Mouse (Mus musculus): ENCODE data around the gene Ercc1. TPM values are rescaled to one million over a fixed set of nuclear protein-coding genes. Genes with fewer than 3 reads are reported as not detected.
A peak's percentile ranks its signal among the peaks of the same experiment; 100 is the strongest.

The Ercc1 gene
- polyA plus RNA-seq, 1 experiment from 2014 or later, result 102 TPM

DNA sequence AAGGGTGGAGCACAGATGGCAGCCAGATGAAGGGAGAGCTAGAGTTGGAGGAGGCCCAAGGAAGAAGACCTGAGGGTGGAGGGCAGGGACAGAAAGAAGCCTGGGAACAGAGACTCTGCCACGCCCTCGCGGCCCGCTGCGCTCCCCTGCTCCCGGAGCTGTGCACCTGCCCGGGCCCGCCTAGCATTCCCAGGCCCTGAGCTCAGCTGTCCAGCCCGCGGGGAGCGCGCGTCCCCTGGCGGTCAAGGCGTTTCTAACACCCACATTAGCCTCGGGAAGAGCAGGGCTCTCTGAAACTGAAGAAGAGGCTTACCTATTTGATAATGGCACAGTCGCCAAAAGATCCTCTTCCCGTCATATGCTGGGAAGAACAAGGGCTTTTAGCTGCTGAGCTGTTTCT is 19.3 kb downstream of the Ercc1 start:
- Histone ChIP-seq H3K9ac (ENCODE audit: low read depth, low read length) (no peak overlapping the region), H3K27me3 (ENCODE audit: control insufficient read depth, insufficient read depth, low read length) (peaks cover 3% of the 10 kb centered on the region; the same call in 1 of the 2 replicates), H3K9me3 (ENCODE audit: control insufficient read depth, low read length) (no peaks in the 10 kb centered on the region), H3K4me2 (replicated peaks; ENCODE audit: low read depth, low read length) (no peak overlapping the region), H3K4me3 (ENCODE audit: low read length) (no peak overlapping the region), H3K4me1 (ENCODE audit: control insufficient read depth, insufficient read depth, low read length) (0 out of 2 replicates have a peak, but pooled peaks cover 4% of the 10 kb centered on the region), H3K36me3 (ENCODE audit: control insufficient read depth, insufficient read depth, low read length) (no peaks in the 10 kb centered on the region), H3K27ac (ENCODE audit: low read depth, low read length) (no peak overlapping the region)
- peak; percentile 10; the same call in 1 of the 2 replicates for ATAC-seq (ENCODE audit: low FRiP score, low TSS enrichment)
- 4% methylated on average over 18 of the region's 18 CpGs for WGBS

- no peak for ATAC-seq (ENCODE audit: low FRiP score, low TSS enrichment)
- no peak overlapping the region for H3K4me3 ChIP-seq (ENCODE audit: low read length)
- H3K9ac ChIP-seq (ENCODE audit: low read depth, low read length), result no peak overlapping the region
- no peak overlapping the region for H3K4me2 ChIP-seq (replicated peaks; ENCODE audit: low read depth, low read length)
- peaks cover 8% of the 10 kb centered on the region for H3K27me3 ChIP-seq (ENCODE audit: control insufficient read depth, insufficient read depth, low read length)
- no peaks in the 10 kb centered on the region for H3K9me3 ChIP-seq (ENCODE audit: control insufficient read depth, low read length)
- WGBS, result 79% methylated on average over 4 of the region's 4 CpGs
- peaks cover 7% of the 10 kb centered on the region for H3K4me1 ChIP-seq (ENCODE audit: control insufficient read depth, insufficient read depth, low read length)
- no peaks in the 10 kb centered on the region for H3K36me3 ChIP-seq (ENCODE audit: control insufficient read depth, insufficient read depth, low read length)
- H3K27ac ChIP-seq (ENCODE audit: low read depth, low read length), result no peak overlapping the region
These were observed 20.8 kb downstream of the Ercc1 start for GRCm38 (mm10) chr7:19365376-19365775.

GRCm38 (mm10) chr7:19368380-19368779 is 23.8 kb downstream of the Ercc1 start:
- 19% methylated on average over 16 of the region's 16 CpGs for WGBS
- Histone ChIP-seq H3K9ac (ENCODE audit: low read depth, low read length) (no peak overlapping the region), H3K27me3 (ENCODE audit: control insufficient read depth, insufficient read depth, low read length) (peaks cover 8% of the 10 kb centered on the region), H3K9me3 (ENCODE audit: control insufficient read depth, low read length) (no peaks in the 10 kb centered on the region), H3K27ac (ENCODE audit: low read depth, low read length) (no peak overlapping the region), H3K4me3 (ENCODE audit: low read length) (no peak overlapping the region), H3K36me3 (ENCODE audit: control insufficient read depth, insufficient read depth, low read length) (no peaks in the 10 kb centered on the region), H3K4me2 (replicated peaks; ENCODE audit: low read depth, low read length) (no peak overlapping the region), H3K4me1 (ENCODE audit: control insufficient read depth, insufficient read depth, low read length) (peaks cover 3% of the 10 kb centered on the region)
- ATAC-seq (ENCODE audit: low FRiP score, low TSS enrichment), result no peak

DNA sequence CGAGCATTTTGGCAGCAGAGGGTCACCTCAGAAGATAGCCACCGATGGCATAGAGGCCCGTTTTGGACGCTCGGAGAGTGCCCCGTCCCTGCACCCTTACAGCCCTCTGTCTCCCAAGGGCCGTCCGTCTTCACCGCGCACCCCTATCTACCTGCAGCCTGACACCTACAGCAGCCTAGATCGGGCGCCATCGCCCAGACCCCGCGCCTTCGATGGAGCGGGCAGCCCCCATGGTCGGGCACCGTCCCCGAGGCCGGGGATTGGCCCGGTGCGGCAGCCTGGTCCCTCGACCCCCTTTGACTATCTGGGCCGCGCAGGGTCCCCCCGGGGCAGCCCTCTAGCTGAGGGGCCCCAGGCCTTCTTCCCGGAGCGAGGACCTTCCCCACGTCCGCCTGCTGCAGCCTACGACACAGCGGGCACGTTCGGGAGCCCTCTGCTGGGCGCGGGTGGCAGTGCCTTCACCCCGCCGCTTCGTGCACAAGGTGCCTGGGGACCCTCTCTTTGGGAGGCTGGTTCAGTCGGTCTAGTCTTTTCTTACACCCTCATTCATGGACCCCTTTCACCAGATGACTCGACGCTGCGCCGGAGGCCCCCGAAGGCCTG is 25.3 kb downstream of the Ercc1 start:
- Histone ChIP-seq H3K4me3 (ENCODE audit: low read length) (peak overlapping the region; percentile 32), H3K9me3 (ENCODE audit: control insufficient read depth, low read length) (no peaks in the 10 kb centered on the region), H3K27ac (ENCODE audit: low read depth, low read length) (no peak overlapping the region), H3K4me1 (ENCODE audit: control insufficient read depth, insufficient read depth, low read length) (peaks cover 3% of the 10 kb centered on the region), H3K36me3 (ENCODE audit: control insufficient read depth, insufficient read depth, low read length) (no peaks in the 10 kb centered on the region), H3K4me2 (replicated peaks; ENCODE audit: low read depth, low read length) (peak overlapping the region; percentile 57), H3K9ac (ENCODE audit: low read depth, low read length) (peak overlapping the region; percentile 32; the same call in 1 of the 2 replicates), H3K27me3 (ENCODE audit: control insufficient read depth, insufficient read depth, low read length) (peaks cover 8% of the 10 kb centered on the region)
- peak; percentile 78 for ATAC-seq (ENCODE audit: low FRiP score, low TSS enrichment)
- 11% methylated on average over 46 of the region's 46 CpGs for WGBS

GRCm38 (mm10) chr7:19373367-19373766 is 28.8 kb downstream of the Ercc1 start:
- no peak overlapping the region for H3K4me2 ChIP-seq (replicated peaks; ENCODE audit: low read depth, low read length)
- H3K9me3 ChIP-seq (ENCODE audit: control insufficient read depth, low read length), result no peaks in the 10 kb centered on the region
- H3K9ac ChIP-seq (ENCODE audit: low read depth, low read length), result no peak overlapping the region
- H3K36me3 ChIP-seq (ENCODE audit: control insufficient read depth, insufficient read depth, low read length), result no peaks in the 10 kb centered on the region
- peaks cover 3% of the 10 kb centered on the region for H3K4me1 ChIP-seq (ENCODE audit: control insufficient read depth, insufficient read depth, low read length)
- H3K27ac ChIP-seq (ENCODE audit: low read depth, low read length), result no peak overlapping the region
- peaks cover 8% of the 10 kb centered on the region for H3K27me3 ChIP-seq (ENCODE audit: control insufficient read depth, insufficient read depth, low read length)
- H3K4me3 ChIP-seq (ENCODE audit: low read length), result no peak overlapping the region
- ATAC-seq (ENCODE audit: low FRiP score, low TSS enrichment), result no peak
- WGBS, result 93% methylated on average over 2 of the region's 2 CpGs

- H3K9ac ChIP-seq (ENCODE audit: low read depth, low read length), result no peak overlapping the region
- H3K9me3 ChIP-seq (ENCODE audit: control insufficient read depth, low read length), result no peaks in the 10 kb centered on the region
- no peaks in the 10 kb centered on the region for H3K36me3 ChIP-seq (ENCODE audit: control insufficient read depth, insufficient read depth, low read length)
- no peak overlapping the region for H3K4me3 ChIP-seq (ENCODE audit: low read length)
- H3K27ac ChIP-seq (ENCODE audit: low read depth, low read length), result no peak overlapping the region
- no peaks in the 10 kb centered on the region for H3K27me3 ChIP-seq (ENCODE audit: control insufficient read depth, insufficient read depth, low read length)
- no peak overlapping the region for H3K4me2 ChIP-seq (replicated peaks; ENCODE audit: low read depth, low read length)
- WGBS, result 78% methylated on average over 18 of the region's 18 CpGs
- ATAC-seq (ENCODE audit: low FRiP score, low TSS enrichment), result no peak
- H3K4me1 ChIP-seq (ENCODE audit: control insufficient read depth, insufficient read depth, low read length), result no peaks in the 10 kb centered on the region
These were observed 30.8 kb downstream of the Ercc1 start for GRCm38 (mm10) chr7:19375368-19375767.

DNA sequence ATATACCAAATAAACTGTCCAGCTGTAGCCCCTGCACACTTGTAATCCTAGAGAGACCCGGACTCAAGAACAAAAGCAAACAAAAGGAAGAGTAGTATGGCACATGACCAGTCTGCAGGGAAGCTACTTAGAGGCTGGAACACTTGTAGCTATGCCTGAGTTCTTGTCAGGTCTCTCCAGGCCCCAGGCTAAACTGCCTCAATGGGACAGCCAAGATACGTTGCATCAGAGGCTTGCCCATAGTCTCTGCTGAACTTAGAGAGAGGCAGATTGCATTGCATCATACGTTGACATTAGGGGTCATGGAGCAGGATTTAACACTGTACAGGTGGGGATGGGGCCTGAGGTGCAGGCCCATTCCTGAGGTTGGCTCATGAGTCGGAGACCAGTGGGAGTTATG is 31.4 kb downstream of the Ercc1 start:
- Histone ChIP-seq H3K9me3 (ENCODE audit: control insufficient read depth, low read length) (no peaks in the 10 kb centered on the region), H3K4me3 (ENCODE audit: low read length) (no peak overlapping the region), H3K4me2 (replicated peaks; ENCODE audit: low read depth, low read length) (no peak overlapping the region), H3K36me3 (ENCODE audit: control insufficient read depth, insufficient read depth, low read length) (no peaks in the 10 kb centered on the region), H3K27ac (ENCODE audit: low read depth, low read length) (no peak overlapping the region), H3K4me1 (ENCODE audit: control insufficient read depth, insufficient read depth, low read length) (no peaks in the 10 kb centered on the region), H3K9ac (ENCODE audit: low read depth, low read length) (no peak overlapping the region), H3K27me3 (ENCODE audit: control insufficient read depth, insufficient read depth, low read length) (no peaks in the 10 kb centered on the region)
- no peak for ATAC-seq (ENCODE audit: low FRiP score, low TSS enrichment)
- WGBS, result 85% methylated on average over 4 of the region's 4 CpGs

DNA sequence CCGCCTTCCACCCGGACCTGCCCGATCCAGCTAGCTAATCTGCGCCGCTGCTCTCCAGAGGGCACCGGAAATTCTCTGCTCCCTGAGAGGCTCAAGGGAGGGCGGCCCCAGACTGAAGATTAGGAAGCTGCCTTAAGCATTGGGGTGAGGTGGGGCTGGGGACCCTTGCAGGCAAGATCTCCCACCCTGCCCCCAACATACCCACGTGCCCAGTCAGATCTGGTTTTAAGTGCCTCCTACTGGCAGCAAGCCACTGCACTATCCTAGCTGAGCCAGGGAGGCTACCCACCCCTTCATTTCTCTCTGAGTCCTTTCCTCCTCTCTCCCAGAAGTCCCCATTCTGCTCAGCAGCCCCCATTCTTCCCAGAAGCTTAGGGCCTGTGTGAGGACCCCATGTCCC is 33.5 kb downstream of the Ercc1 start:
- Histone ChIP-seq H3K4me2 (replicated peaks; ENCODE audit: low read depth, low read length) (no peak overlapping the region), H3K27ac (ENCODE audit: low read depth, low read length) (no peak overlapping the region), H3K27me3 (ENCODE audit: control insufficient read depth, insufficient read depth, low read length) (no peaks in the 10 kb centered on the region), H3K9ac (ENCODE audit: low read depth, low read length) (no peak overlapping the region), H3K4me3 (ENCODE audit: low read length) (no peak overlapping the region), H3K9me3 (ENCODE audit: control insufficient read depth, low read length) (no peaks in the 10 kb centered on the region), H3K36me3 (ENCODE audit: control insufficient read depth, insufficient read depth, low read length) (no peaks in the 10 kb centered on the region), H3K4me1 (ENCODE audit: control insufficient read depth, insufficient read depth, low read length) (peaks cover 3% of the 10 kb centered on the region; the same call in 1 of the 2 replicates)
- 79% methylated on average over 8 of the region's 8 CpGs for WGBS
- ATAC-seq (ENCODE audit: low FRiP score, low TSS enrichment), result no peak

- Histone ChIP-seq H3K9ac (ENCODE audit: low read depth, low read length) (peak within 1 kb of the TSS; percentile 80), H3K27me3 (ENCODE audit: control insufficient read depth, insufficient read depth, low read length) (no peaks in the 10 kb centered on the region), H3K4me2 (replicated peaks; ENCODE audit: low read depth, low read length) (peak within 1 kb of the TSS; percentile 80), H3K9me3 (ENCODE audit: control insufficient read depth, low read length) (no peaks in the 10 kb centered on the region), H3K36me3 (ENCODE audit: control insufficient read depth, insufficient read depth, low read length) (peaks cover 25% of the 10 kb centered on the region), H3K4me3 (ENCODE audit: low read length) (peak within 1 kb of the TSS; percentile 88), H3K27ac (ENCODE audit: low read depth, low read length) (no peak within 1 kb of the TSS), H3K4me1 (ENCODE audit: control insufficient read depth, insufficient read depth, low read length) (peaks cover 8% of the 10 kb centered on the region; the same call in 1 of the 2 replicates)
- ATAC-seq (ENCODE audit: low FRiP score, low TSS enrichment), result peak; percentile 97
- 6% methylated on average over 44 of the region's 48 CpGs for WGBS
These were observed 37.0 kb downstream of the Ercc1 start, which contains the start of gene Ercc2 for GRCm38 (mm10) chr7:19381377-19382165. Gene Ercc2, plus strand, starts transcription at chr7:19382010.

Data from kidney, embryonic 14.5 days (tissue).